Mouse (Mus musculus): ENCODE measurements around the gene Samd15.

Gene Samd15

DNA sequence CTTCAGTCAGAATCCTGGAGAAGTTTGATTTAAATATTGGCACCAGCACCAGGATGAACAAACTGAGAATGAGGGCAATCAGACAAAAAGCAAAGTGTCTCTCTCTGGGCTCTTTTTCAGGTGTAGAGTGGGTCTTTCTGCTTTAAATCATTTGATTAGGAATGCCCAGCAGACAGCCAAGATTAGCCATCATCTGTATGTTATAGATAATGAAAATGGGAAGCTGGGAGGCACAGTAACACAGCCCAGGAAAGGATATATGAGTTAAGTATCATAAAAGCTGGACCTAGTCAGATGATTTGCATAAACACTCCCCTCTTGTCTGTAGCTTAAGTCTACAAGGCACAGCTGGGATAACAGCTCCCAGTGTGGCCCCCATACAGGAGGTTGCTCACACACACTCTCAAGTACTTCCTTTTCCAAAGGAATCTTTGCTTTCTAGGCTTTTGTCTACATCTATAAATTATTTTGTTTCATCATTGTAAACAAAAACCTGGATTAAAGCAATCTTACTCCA is 30.9 kb downstream of the Samd15 start:
- DNase-seq: no peak

DNA sequence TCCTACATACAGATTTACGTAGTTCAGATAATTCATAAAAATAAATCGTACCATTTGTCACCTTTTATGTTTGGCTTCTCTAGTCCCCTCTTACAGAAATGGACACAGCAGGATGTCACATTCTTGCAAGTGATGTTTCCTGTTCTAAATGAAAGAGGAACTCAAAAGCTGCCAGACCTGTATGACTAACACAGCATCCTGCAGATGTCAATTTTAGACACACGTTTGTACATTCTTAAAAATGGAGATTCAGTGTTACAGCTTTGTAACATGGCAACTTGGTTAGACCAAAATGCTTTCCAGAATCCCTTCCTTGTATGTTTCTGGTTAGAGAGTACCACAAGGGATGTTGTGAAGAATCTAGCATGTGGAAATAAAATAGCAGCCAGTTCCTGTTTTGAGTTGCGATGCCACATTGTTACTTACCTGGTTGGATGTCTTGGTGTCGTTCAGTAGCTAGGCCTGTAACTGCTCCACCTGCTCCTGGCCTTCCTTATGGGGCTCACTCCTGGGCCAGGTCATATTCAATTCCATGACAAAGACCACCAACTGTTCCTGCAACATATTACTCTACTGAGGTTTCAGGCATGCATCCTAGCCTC is 37.5 kb downstream of the Samd15 start:
- no peak for DNase-seq

DNA sequence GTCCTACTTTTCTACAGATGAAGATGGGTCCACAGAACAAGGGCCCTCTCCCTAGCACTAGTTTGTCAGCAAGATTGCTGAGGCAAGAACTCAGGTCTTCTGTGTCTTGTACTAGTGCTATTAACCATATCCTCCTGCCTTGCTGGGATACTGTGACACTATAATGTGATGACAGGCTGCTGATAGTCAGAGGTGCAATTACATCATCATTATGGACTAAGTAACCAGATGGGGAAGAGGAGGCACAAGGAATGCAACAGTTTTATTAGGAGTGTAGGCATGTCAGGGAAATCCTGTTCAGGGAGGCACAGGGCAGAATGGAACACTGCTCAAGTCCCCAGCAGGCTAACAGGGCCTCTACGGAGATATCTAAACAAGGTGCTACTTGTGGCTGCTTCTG is 39.1 kb downstream of the Samd15 start, which contains the start of gene Noxred1:
Noxred1 (minus strand) TSS at position 101 of the 400 bp plus-strand sequence.
- DNase-seq: no peak

DNA sequence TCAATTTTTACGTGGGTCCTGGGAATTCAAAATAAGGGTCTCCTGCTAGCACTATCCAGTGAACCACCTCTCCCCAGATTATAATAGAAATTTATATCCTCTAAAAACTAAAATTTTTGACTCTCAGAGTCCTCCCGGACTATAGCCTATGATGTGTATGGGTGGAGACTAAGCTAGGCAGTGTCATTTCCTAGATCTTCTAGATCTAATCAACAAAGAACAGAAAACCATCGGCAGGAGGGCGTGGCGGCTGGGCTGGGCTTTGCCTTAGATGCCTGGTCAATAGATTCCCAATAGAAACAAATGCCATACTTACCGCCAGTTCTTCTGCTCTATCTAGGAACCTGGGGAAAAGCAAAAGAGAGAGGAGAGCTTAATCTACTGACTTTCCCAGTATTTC is 50.6 kb downstream of the Samd15 start:
- no peak for DNase-seq

DNA sequence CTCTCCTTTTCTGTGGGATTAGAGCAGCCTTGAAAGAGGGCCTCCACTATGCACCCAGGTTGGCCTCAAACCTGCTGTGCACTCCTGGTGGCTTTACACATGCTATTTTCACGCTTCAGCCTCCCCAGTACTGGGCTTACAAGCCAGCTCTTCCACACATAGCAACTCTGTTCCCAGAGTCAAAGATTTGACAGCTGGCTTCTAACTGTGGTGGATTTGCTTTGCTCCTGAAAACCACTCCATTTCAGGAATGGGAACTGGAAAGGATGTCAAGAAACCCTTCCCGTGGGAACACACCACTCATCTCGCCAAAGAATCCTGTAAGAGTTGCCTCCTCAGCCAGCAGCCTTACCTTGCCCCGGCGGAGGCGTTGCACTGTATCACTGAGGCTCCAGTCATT is 54.4 kb downstream of the Samd15 start:
- no peak for DNase-seq

DNA sequence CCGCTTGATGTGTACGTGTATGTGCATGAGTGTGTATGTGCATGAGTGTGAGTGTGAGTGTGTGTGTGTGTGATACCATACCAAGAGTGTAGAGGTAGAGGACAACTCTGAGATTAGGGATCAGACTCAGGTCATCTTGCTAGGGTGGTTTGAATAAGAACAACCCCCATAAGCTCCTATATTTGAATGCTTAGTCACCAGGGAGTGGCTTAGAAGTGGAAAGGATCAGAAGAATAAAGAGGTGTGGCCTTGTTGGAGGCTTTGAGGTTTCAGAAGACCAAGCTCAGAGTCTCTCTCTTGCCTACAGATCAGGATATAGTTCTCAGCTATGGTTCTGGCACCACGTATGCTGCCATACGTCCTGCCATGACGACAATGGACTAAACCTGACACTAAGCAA is 57.1 kb downstream of the Samd15 start:
- DNase-seq: no peak

DNA sequence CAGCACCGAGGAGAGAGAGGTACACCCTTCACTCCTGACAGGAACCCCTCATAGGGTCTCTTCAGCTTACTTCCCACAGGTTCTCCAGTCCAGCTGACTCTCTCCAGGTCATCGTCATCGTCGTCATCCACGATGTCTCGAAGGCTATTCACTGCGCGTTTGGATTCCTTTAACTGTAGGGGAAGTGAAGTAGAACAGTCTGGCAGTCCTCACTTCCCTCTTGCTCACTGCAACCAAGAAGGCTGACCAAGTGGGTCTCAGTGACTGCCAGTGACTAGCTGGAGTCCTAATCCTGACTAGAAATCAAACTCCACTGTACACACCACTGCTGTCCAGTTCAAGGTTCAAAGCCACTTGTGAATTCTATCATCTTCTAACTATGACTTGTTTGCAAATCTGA is 61.0 kb downstream of the Samd15 start:
- DNase-seq: no peak

Measured in heart, adult 11 months (tissue).